Mouse (Mus musculus): ENCODE measurements at regions not wholly inside any gene's neighbourhood (a gene's known extent, or its start where the extent isn't known, plus 50 kb on each side); places are given as distances from the start of the nearest gene placed in this dataset.

GRCm38 (mm10) chr9:102782926-102783850 lies 51.5 kb upstream of the Ryk start:
- DNase-seq, result no peak

GRCm38 (mm10) chr9:102784329-102785026 lies 50.2 kb upstream of the Ryk start:
- peak; percentile 89 to 91 for DNase-seq
